Mouse (Mus musculus) thymus, adult 2 months (tissue): ENCODE measurements around the gene Pdcl3.

ENCODE experiments used
- CTCF ChIP-seq: fragments of 200-500 bp; IDR thresholded peaks from 2 replicates; pipeline ENCODE4 v1.5.1; 2012; ENCODE audit warnings: mild to moderate bottlenecking, control low read depth, low read length, moderate library complexity, borderline replicate concordance; ENCODE audit not compliant: control insufficient read depth, poor library complexity, insufficient read depth; ENCODE audit errors: extremely low read depth
- POLR2A ChIP-seq: fragments of 200-500 bp; IDR thresholded peaks from 2 replicates; pipeline ENCODE4 v1.6.1; 2012; ENCODE audit warnings: mild to moderate bottlenecking, low read length, control low read depth, moderate library complexity; ENCODE audit not compliant: control insufficient read depth, poor library complexity, insufficient read depth; ENCODE audit errors: extremely low read depth

GRCm38 (mm10) chr1:38987080-38987864 lies 1.9 kb downstream of the Pdcl3 start:
- TF ChIP-seq POLR2A (peak; percentile 65; the same call in 1 of the 2 replicates), CTCF (no peak)
